Mouse (Mus musculus): ENCODE measurements around the gene Tmem232. TPM values are rescaled to one million over a fixed set of nuclear protein-coding genes. Genes with fewer than 3 reads are reported as not detected.
A peak's percentile ranks its signal among the peaks of the same experiment; 100 is the strongest.

Tmem232 gene
- total and polyA plus RNA-seq, 2 experiments from 2014 or later = 0.89 to 2.0 TPM

DNA sequence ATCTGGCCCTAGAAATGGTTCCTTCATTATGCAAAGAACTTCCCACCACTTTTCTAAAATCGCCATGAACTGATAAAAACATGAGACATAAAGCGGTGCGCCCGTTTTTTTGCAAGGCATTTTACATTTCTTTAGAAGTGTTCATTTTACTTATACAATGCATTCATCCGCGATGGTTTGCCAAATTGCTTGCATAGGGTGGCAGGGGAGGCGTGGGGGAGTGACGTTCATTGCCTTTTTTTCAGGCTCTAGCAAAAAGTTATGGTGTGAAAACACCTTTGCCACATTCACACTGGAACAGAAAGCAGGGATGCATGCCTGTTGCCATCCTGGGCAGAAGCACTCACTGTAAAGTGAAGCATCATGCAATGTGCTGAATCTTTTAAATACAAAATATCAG lies 188.7 kb downstream of the Tmem232 start:
- no peak for TF ChIP-seq CTCF (IDR thresholded peaks at IDR 0.05; ENCODE audit: low read depth)
- Histone ChIP-seq H3K36me3 (ENCODE audit: insufficient read depth, low read length) (no peaks in the 10 kb centered on the region), H3K4me1 (ENCODE audit: insufficient read depth, low read length) (no peaks in the 10 kb centered on the region), H3K9me3 (ENCODE audit: low read length) (0 out of 2 replicates have a peak, but pooled peaks cover 2% of the 10 kb centered on the region), H3K4me3 (ENCODE audit: low read length) (no peak overlapping the region), H3K27me3 (ENCODE audit: insufficient read depth, low read length) (no peaks in the 10 kb centered on the region), H3K27ac (no peak overlapping the region), H3K9ac (replicated peaks; ENCODE audit: low read length) (no peak overlapping the region), H3K4me2 (ENCODE audit: low read depth, low read length) (no peak overlapping the region)
- DNase-seq (ENCODE audit: low spot score) = no peak
- 86% methylated on average over 8 of the region's 8 CpGs for WGBS
- ATAC-seq = no peak

DNA sequence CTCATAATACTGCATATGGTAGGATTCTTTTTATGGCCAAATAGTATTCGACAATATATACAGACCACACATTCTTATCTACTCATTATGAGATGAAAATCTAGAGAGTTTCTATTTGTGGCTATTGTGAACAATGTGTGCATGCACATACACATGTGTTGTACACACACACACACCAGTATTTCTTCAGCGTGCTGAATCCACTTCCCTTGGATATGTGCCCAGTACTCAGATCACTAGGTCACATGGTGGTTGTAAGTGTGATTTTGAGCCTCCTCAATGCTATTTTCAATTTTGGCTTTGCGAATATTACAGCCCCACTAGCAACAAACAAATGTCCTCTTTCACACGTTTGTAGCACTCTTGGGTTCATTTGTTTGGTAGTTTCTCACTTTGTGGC lies 200.6 kb downstream of the Tmem232 start:
- Histone ChIP-seq H3K36me3 (ENCODE audit: insufficient read depth, low read length) (no peaks in the 10 kb centered on the region), H3K9me3 (ENCODE audit: low read length) (no peaks in the 10 kb centered on the region), H3K9ac (replicated peaks; ENCODE audit: low read length) (no peak overlapping the region), H3K4me1 (ENCODE audit: insufficient read depth, low read length) (no peaks in the 10 kb centered on the region), H3K27me3 (ENCODE audit: insufficient read depth, low read length) (no peaks in the 10 kb centered on the region), H3K27ac (no peak overlapping the region), H3K4me2 (ENCODE audit: low read depth, low read length) (no peak overlapping the region), H3K4me3 (ENCODE audit: low read length) (no peak overlapping the region)
- WGBS = 79% methylated on average over 4 of the region's 4 CpGs
- no peak for DNase-seq (ENCODE audit: low spot score)
- TF ChIP-seq CTCF (IDR thresholded peaks at IDR 0.05; ENCODE audit: low read depth) = no peak
- ATAC-seq = no peak

DNA sequence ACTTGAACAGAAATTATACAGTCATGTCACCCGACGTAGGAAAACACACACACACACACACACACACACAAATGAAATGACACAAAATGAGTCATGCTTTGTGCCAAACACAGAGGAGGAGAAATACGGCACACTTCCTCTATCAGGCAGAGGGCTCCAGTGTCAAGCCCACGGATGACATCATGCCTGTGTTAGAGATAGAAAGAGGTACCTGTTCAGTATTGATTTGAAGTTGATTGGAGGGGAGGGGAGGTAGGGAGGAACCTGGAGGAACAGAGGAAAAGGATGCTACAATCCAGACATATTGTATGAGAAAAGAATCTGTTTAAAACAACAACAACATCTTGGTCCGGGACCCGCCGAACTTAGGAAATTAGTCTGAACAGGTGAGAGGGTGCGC lies 209.8 kb downstream of the Tmem232 start:
- Histone ChIP-seq H3K36me3 (ENCODE audit: insufficient read depth, low read length) (no peaks in the 10 kb centered on the region), H3K9me3 (ENCODE audit: low read length) (no peaks in the 10 kb centered on the region), H3K27ac (no peak overlapping the region), H3K4me1 (ENCODE audit: insufficient read depth, low read length) (no peaks in the 10 kb centered on the region), H3K27me3 (ENCODE audit: insufficient read depth, low read length) (no peaks in the 10 kb centered on the region), H3K4me3 (ENCODE audit: low read length) (no peak overlapping the region), H3K9ac (replicated peaks; ENCODE audit: low read length) (no peak overlapping the region), H3K4me2 (ENCODE audit: low read depth, low read length) (no peak overlapping the region)
- TF ChIP-seq CTCF (IDR thresholded peaks at IDR 0.05; ENCODE audit: low read depth) = no peak
- no peak for DNase-seq (ENCODE audit: low spot score)
- 94% methylated on average over 8 of the region's 8 CpGs for WGBS
- ATAC-seq = no peak

DNA sequence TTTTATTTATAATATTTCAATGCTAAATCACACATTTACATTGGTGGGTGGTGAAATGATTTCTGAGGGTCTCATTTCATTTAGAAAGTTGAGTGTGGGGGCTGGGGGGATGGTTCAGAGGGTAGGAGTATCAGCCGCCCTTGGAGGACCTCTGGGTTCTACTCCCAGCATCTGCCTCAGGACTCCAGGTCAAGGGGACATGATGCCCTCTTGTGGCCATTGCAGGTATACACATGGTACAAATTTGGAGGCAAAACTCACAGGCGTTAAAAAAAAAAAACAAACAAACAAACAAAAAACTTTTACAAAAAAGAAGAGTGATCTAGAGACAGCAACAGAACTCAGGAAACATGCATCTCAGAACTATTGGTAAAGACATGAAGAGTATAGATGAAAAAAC lies 215.3 kb downstream of the Tmem232 start:
- peak; percentile 74 for TF ChIP-seq CTCF (IDR thresholded peaks at IDR 0.05; ENCODE audit: low read depth)
- H3K27me3 ChIP-seq (ENCODE audit: insufficient read depth, low read length) = no peaks in the 10 kb centered on the region
- H3K4me3 ChIP-seq (ENCODE audit: low read length) = no peak overlapping the region
- H3K27ac ChIP-seq = no peak overlapping the region
- DNase-seq (ENCODE audit: low spot score) (peak; percentile 71), ATAC-seq (no peak)
- no peak overlapping the region for H3K4me2 ChIP-seq (ENCODE audit: low read depth, low read length)
- no peaks in the 10 kb centered on the region for H3K9me3 ChIP-seq (ENCODE audit: low read length)
- H3K4me1 ChIP-seq (ENCODE audit: insufficient read depth, low read length) = no peaks in the 10 kb centered on the region
- 29% methylated on average over 2 of the region's 2 CpGs for WGBS
- H3K9ac ChIP-seq (replicated peaks; ENCODE audit: low read length) = no peak overlapping the region
- H3K36me3 ChIP-seq (ENCODE audit: insufficient read depth, low read length) = no peaks in the 10 kb centered on the region

DNA sequence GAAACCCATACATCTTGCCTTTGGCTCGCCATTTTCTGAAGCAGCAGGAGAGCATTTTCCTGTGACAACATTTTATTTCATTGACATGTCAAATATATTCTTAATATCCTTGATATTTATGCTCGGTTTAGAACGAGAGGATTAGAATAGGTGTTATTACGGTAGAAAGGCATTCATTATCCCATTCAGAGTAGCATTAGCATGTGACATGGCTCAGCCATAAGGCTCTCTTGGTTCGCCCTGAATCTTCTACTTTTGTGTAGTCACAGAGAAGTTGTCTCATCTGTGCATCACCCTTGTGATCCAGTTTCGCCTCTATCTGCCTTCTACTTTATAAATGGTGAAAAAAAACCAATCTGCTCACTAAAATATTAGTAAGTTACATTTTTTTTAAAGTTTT lies 220.0 kb downstream of the Tmem232 start:
- H3K27ac ChIP-seq = no peak overlapping the region
- H3K4me1 ChIP-seq (ENCODE audit: insufficient read depth, low read length) = no peaks in the 10 kb centered on the region
- H3K9me3 ChIP-seq (ENCODE audit: low read length) = no peaks in the 10 kb centered on the region
- no peaks in the 10 kb centered on the region for H3K27me3 ChIP-seq (ENCODE audit: insufficient read depth, low read length)
- H3K4me2 ChIP-seq (ENCODE audit: low read depth, low read length) = no peak overlapping the region
- no peak overlapping the region for H3K9ac ChIP-seq (replicated peaks; ENCODE audit: low read length)
- no peak for DNase-seq (ENCODE audit: low spot score)
- H3K4me3 ChIP-seq (ENCODE audit: low read length) = no peak overlapping the region
- H3K36me3 ChIP-seq (ENCODE audit: insufficient read depth, low read length) = no peaks in the 10 kb centered on the region
- no peak for ATAC-seq
- TF ChIP-seq CTCF (IDR thresholded peaks at IDR 0.05; ENCODE audit: low read depth) = no peak
- WGBS = 63% methylated on average over 6 of the region's 6 CpGs

DNA sequence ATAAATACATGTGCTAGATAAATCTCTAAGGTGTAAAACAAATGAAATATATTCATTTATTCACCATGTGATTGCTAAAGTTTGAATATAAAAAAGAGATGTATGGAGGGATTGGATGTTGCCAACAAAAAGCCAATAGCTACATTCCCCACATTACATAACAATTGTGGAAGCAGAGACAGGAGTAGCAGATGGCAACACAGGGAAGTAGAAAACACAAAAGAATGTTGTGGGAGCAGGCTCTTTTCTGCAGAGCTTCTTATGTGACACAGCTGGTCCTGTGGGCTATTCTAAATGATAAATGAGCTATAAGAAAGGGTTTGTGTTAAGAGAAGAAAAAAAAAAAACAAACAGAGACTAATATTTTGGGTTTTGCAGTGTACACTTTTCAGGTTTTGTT lies 240.6 kb downstream of the Tmem232 start:
- no peak overlapping the region for H3K4me2 ChIP-seq (ENCODE audit: low read depth, low read length)
- H3K9me3 ChIP-seq (ENCODE audit: low read length) = no peaks in the 10 kb centered on the region
- no peaks in the 10 kb centered on the region for H3K4me1 ChIP-seq (ENCODE audit: insufficient read depth, low read length)
- no peak for TF ChIP-seq CTCF (IDR thresholded peaks at IDR 0.05; ENCODE audit: low read depth)
- no peak overlapping the region for H3K27ac ChIP-seq
- no peaks in the 10 kb centered on the region for H3K36me3 ChIP-seq (ENCODE audit: insufficient read depth, low read length)
- H3K27me3 ChIP-seq (ENCODE audit: insufficient read depth, low read length) = no peaks in the 10 kb centered on the region
- DNase-seq (ENCODE audit: low spot score) (no peak), ATAC-seq (no peak)
- H3K9ac ChIP-seq (replicated peaks; ENCODE audit: low read length) = no peak overlapping the region
- H3K4me3 ChIP-seq (ENCODE audit: low read length) = no peak overlapping the region

DNA sequence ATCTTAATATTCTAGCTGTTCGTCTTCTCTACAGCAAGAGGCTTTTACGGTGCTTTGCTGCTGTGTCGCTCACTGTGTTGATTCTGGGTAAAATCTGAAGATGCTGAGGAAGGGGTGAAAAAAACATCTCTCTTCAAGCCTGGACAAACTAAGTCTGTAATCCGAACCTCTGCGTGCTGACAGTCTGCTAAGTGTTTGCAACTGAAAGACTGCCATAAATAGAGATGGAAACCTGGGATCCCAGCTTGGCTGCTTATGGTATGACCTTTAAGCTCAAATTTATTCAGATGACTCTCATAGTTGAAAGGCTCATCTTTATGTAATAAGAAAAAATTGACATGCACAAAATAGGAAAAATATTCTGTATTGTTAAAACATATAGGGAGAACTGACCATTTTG lies 242.8 kb downstream of the Tmem232 start:
- Histone ChIP-seq H3K27ac (no peak overlapping the region), H3K9me3 (ENCODE audit: low read length) (no peaks in the 10 kb centered on the region), H3K4me1 (ENCODE audit: insufficient read depth, low read length) (no peaks in the 10 kb centered on the region), H3K4me3 (ENCODE audit: low read length) (no peak overlapping the region), H3K9ac (replicated peaks; ENCODE audit: low read length) (no peak overlapping the region), H3K36me3 (ENCODE audit: insufficient read depth, low read length) (no peaks in the 10 kb centered on the region), H3K4me2 (ENCODE audit: low read depth, low read length) (no peak overlapping the region), H3K27me3 (ENCODE audit: insufficient read depth, low read length) (no peaks in the 10 kb centered on the region)
- DNase-seq (ENCODE audit: low spot score) (no peak), ATAC-seq (no peak)
- WGBS = 77% methylated on average over 5 of the region's 5 CpGs
- no peak for TF ChIP-seq CTCF (IDR thresholded peaks at IDR 0.05; ENCODE audit: low read depth)
